Mouse (Mus musculus): ENCODE data around the gene Wdr11.

The Wdr11 gene

DNA sequence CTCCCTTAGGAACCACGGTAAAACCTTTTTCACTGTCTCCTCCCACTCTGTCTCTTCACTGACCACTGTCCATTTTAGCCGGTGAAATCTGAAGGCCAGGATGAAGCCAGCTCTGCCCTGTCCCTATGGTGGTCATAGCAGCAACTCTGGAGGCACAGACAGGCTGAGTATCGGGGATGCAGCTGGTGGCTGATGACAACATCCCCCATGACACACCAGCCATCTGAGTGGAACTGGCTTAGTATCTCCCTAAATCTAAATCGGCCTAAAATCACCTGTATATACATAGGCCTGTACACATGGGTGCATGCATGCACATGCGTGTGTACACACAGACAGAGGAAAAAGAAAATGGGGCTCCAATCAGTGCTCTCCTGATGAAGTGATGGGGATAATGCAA is 93.7 kb downstream of the Wdr11 start:
- no peak for DNase-seq (ENCODE audit: low spot score)

Data from T-cell, adult 2 months (primary cell).